Mouse (Mus musculus) intestine, postnatal 0 days (tissue): Measurements from ENCODE around the gene Ssx2ip. TPM values are rescaled to one million over a fixed set of nuclear protein-coding genes. Genes with fewer than 3 reads are reported as not detected.

ENCODE experiments used
- ATAC-seq: fragments of 200-750 bp; cut with Nextera tagmentation; 2 replicates; pipeline ENCODE4 v1.8.0; 2017; ENCODE audit warnings: mild to moderate bottlenecking, moderate TSS enrichment, moderate library complexity
- H3K27ac ChIP-seq: fragments of 300-500 bp; sonication (generic); 2 replicates; pipeline ENCODE4 v1.5.1; 2014; ENCODE audit warnings: mild to moderate bottlenecking, low read depth, low read length, moderate library complexity
- H3K27me3 ChIP-seq: fragments of 300-500 bp; sonication (generic); replicated peaks from 2 replicates; pipeline ENCODE4 v1.6.1; 2014; ENCODE audit warnings: low read length, mixed read lengths; ENCODE audit not compliant: control insufficient read depth, insufficient read depth
- H3K36me3 ChIP-seq: fragments of 300-500 bp; sonication (generic); 2 replicates; pipeline ENCODE4 v1.6.1; 2014; ENCODE audit warnings: mild to moderate bottlenecking, moderate library complexity; ENCODE audit not compliant: control insufficient read depth, insufficient read depth
- H3K4me1 ChIP-seq: fragments of 300-500 bp; sonication (generic); replicated peaks from 2 replicates; pipeline ENCODE4 v1.6.1; 2014; ENCODE audit warnings: antibody characterized with exemption, low read length, mixed read lengths; ENCODE audit not compliant: control insufficient read depth, insufficient read depth
- H3K4me2 ChIP-seq: fragments of 300-500 bp; sonication (generic); replicated peaks from 2 replicates; pipeline ENCODE4 v1.6.1; 2014; ENCODE audit warnings: low read depth, mild to moderate bottlenecking, moderate library complexity
- H3K4me3 ChIP-seq: fragments of 300-500 bp; sonication (generic); 2 replicates; pipeline ENCODE4 v1.5.1; 2014; ENCODE audit warnings: low read depth, low read length
- H3K9ac ChIP-seq: fragments of 300-500 bp; sonication (generic); 2 replicates; pipeline ENCODE4 v1.6.1; 2014; ENCODE audit warnings: mild to moderate bottlenecking, low read depth, low read length
- H3K9me3 ChIP-seq: fragments of 300-500 bp; sonication (generic); 2 replicates; pipeline ENCODE4 v1.6.1; 2016; ENCODE audit warnings: mixed run types; ENCODE audit not compliant: control insufficient read depth
- CTCF ChIP-seq: sonication (generic); IDR thresholded peaks from 2 replicates; pipeline ENCODE4 v1.5.1; 2016; ENCODE audit warnings: low read depth, mild to moderate bottlenecking, control low read depth, antibody characterized with exemption, moderate library complexity
- WGBS: fragments of 180-500 bp; shearing (Covaris S2); extraction: QIAGEN DNeasy Blood & Tissue Kit; methylation state at CpG from one replicate; pipeline ENCODE4 v1.1.7; 2014; 5-methylcytosine and 5-hydroxymethylcytosine counted together
- polyA plus RNA-seq: library from polyadenylated mRNA; unstranded; fragments of >200 nt; fragmentation: Nextera tagmentation; extraction: Ambion mirVana; gene quantifications from 2 replicates; pipeline ENCODE4 v1.2.1, GENCODE M21; 2015

Gene Ssx2ip
- polyA plus RNA-seq, 1 experiment from 2014 or later, result 31.1 TPM

GRCm38 (mm10) chr3:146374596-146375175 lies 29.8 kb upstream of the Ssx2ip start:
- 78% methylated on average over 3 of the region's 3 CpGs for WGBS
- no peak overlapping the region for H3K27ac ChIP-seq
- no peak overlapping the region for H3K4me3 ChIP-seq
- TF ChIP-seq CTCF, result no peak
- H3K9me3 ChIP-seq, result no peaks in the 10 kb centered on the region
- no peak overlapping the region for H3K9ac ChIP-seq
- H3K36me3 ChIP-seq, result no peaks in the 10 kb centered on the region
- H3K27me3 ChIP-seq, result no peaks in the 10 kb centered on the region
- H3K4me1 ChIP-seq, result no peaks in the 10 kb centered on the region
- no peak for ATAC-seq
- H3K4me2 ChIP-seq, result no peak overlapping the region

GRCm38 (mm10) chr3:146375224-146375657 lies 29.2 kb upstream of the Ssx2ip start:
- no peaks in the 10 kb centered on the region for H3K27me3 ChIP-seq
- no peak overlapping the region for H3K9ac ChIP-seq
- no peaks in the 10 kb centered on the region for H3K4me1 ChIP-seq
- no peaks in the 10 kb centered on the region for H3K9me3 ChIP-seq
- no peak for TF ChIP-seq CTCF
- no peak overlapping the region for H3K4me2 ChIP-seq
- no peak overlapping the region for H3K27ac ChIP-seq
- ATAC-seq, result no peak
- no peak overlapping the region for H3K4me3 ChIP-seq
- WGBS, result 64% methylated on average over 4 of the region's 4 CpGs
- no peaks in the 10 kb centered on the region for H3K36me3 ChIP-seq

DNA sequence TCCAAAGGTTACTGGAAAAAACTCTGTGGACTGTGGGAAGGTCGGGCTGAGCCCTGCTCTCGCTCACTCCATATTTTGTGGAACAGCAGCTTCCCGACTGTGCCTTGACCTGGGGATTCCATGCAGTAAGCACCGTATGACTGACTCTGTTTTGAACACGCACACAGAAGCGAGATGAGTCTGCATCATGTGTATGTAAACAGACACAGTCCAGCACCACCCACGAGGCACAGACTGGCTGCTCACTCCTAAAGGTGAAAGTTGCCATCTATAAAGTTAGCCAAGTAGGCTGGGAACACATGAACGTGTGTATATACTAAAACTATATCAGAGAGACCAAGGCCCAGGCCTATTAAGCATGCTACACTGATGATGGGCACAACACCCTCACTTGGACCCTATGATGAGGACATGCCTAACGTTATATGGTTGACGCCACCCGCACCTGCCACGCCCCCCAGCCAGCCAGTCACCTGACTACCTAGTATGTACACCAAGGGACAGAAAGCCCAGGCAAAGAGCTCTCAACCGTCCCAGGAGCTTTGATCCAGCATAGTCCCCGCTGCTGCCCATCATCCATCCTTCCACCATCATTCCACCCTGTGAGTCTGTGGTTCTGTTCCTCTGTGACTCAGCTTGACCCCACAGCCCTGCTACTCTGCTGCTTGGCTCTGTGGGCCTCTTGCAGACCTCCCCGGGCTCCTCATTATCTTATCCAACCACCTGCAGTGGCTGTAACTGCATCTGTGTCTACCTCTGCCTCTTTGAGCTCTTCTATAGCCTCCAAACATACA lies 27.9 kb upstream of the Ssx2ip start:
- Histone ChIP-seq H3K4me3 (no peak overlapping the region), H3K27ac (no peak overlapping the region), H3K4me1 (no peaks in the 10 kb centered on the region), H3K4me2 (no peak overlapping the region), H3K9ac (no peak overlapping the region), H3K27me3 (no peaks in the 10 kb centered on the region), H3K9me3 (no peaks in the 10 kb centered on the region), H3K36me3 (no peaks in the 10 kb centered on the region)
- ATAC-seq, result no peak
- WGBS, result 82% methylated on average over 15 of the region's 15 CpGs
- no peak for TF ChIP-seq CTCF

GRCm38 (mm10) chr3:146377216-146377615 lies 27.2 kb upstream of the Ssx2ip start:
- Histone ChIP-seq H3K27ac (no peak overlapping the region), H3K4me2 (no peak overlapping the region), H3K9me3 (no peaks in the 10 kb centered on the region), H3K4me1 (no peaks in the 10 kb centered on the region), H3K9ac (no peak overlapping the region), H3K4me3 (no peak overlapping the region), H3K27me3 (no peaks in the 10 kb centered on the region), H3K36me3 (no peaks in the 10 kb centered on the region)
- WGBS, result 87% methylated on average over 5 of the region's 5 CpGs
- ATAC-seq, result no peak
- no peak for TF ChIP-seq CTCF

- no peaks in the 10 kb centered on the region for H3K9me3 ChIP-seq
- H3K9ac ChIP-seq, result no peak overlapping the region
- H3K36me3 ChIP-seq, result no peaks in the 10 kb centered on the region
- no peaks in the 10 kb centered on the region for H3K27me3 ChIP-seq
- H3K27ac ChIP-seq, result no peak overlapping the region
- no peak overlapping the region for H3K4me2 ChIP-seq
- H3K4me1 ChIP-seq, result no peaks in the 10 kb centered on the region
- WGBS, result 42% methylated on average over 8 of the region's 8 CpGs
- H3K4me3 ChIP-seq, result no peak overlapping the region
- TF ChIP-seq CTCF, result no peak
- no peak for ATAC-seq
These were observed 25.7 kb upstream of the Ssx2ip start for GRCm38 (mm10) chr3:146378753-146379152.

DNA sequence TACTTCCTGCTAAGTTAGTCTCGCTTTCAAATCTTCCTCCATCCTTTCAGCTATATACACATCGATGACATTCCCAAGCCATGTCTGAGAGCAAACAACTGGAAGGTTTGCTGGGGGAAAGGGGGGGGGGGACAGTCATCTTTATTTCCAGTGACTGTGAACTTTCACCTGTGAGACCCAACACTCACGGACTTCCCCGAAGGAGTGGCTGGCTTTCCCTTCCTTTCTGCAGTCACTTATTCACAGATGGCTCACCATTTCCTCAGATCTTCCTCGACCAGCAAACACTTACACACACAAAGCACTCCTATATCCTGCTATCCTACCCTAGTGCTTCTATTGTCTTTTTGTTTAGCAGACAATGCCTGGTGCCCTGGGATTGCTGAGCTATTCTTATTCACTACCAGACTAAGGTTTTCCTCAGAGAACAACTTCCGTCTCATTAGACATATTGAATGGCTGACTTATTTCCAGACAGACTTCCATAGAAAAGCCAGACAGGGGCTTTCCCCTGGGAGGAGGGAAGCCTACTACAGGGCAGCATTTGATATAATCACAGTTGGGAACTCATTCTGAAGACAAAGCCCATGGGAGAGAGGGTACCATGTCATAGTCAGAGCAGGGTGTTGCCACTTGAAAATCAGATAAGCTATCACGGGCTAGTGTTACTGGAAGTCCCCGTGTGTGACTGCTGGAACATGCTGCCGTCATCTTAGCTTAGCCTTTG lies 24.5 kb upstream of the Ssx2ip start:
- TF ChIP-seq CTCF, result no peak
- no peaks in the 10 kb centered on the region for H3K9me3 ChIP-seq
- no peaks in the 10 kb centered on the region for H3K4me1 ChIP-seq
- peak overlapping the region; percentile 25 for H3K4me2 ChIP-seq
- H3K27ac ChIP-seq, result no peak overlapping the region
- H3K36me3 ChIP-seq, result no peaks in the 10 kb centered on the region
- H3K27me3 ChIP-seq, result no peaks in the 10 kb centered on the region
- ATAC-seq, result peak; percentile 84
- H3K4me3 ChIP-seq, result no peak overlapping the region
- no peak overlapping the region for H3K9ac ChIP-seq
- 32% methylated on average over 9 of the region's 9 CpGs for WGBS
